Mouse (Mus musculus): Measurements from ENCODE around the gene Ankrd13b. TPM values are rescaled to one million over a fixed set of nuclear protein-coding genes. Genes with fewer than 3 reads are reported as not detected.

The Ankrd13b gene
- total and polyA plus RNA-seq, 3 experiments = 0.55 to 2.7 (median 1.7) TPM

GRCm38 (mm10) chr11:77446628-77447041, 42.8 kb downstream of the Ankrd13b start:
- Histone ChIP-seq H3K27me3 (replicated peaks) (no peaks in the 10 kb centered on the region), H3K4me3 (replicated peaks in 1 of 3; ENCODE audit: low read depth in 2 of 3, low read length in 2 of 3, poor library complexity in 1 of 3) (no peak overlapping the region), H3K4me2 (ENCODE audit: insufficient read depth, low read depth, poor library complexity, severe bottlenecking) (peak overlapping the region; percentile 38; the same call in 1 of the 2 replicates), H3K79me2 (replicated peaks; ENCODE audit: control insufficient read depth, extremely low read depth, insufficient read depth, poor library complexity, severe bottlenecking) (no peaks in the 10 kb centered on the region), H3K27ac (ENCODE audit: insufficient read depth, low read depth) (peak overlapping the region; percentile 5), H3K9me3 (replicated peaks; ENCODE audit: low read length) (no peaks in the 10 kb centered on the region), H3K36me3 (replicated peaks in 1 of 2; ENCODE audit: control insufficient read depth in 1 of 2, insufficient read depth in 1 of 2, low read length in 1 of 2) (peaks cover 14 to 44% of the 10 kb centered on the region in 2 experiments), H3K9ac (ENCODE audit: insufficient read depth, low read depth) (0 out of 2 replicates have a peak overlapping the region, but pooled peaks have one; percentile 24), H3K4me1 (ENCODE audit: control insufficient read depth in 1 of 2, insufficient read depth in 2 of 2) (peaks cover 25 to 63% of the 10 kb centered on the region in 2 experiments)
- peak; percentile 95 for TF ChIP-seq MAFK (IDR thresholded peaks at IDR 0.05; ENCODE audit: insufficient replicate concordance, low read length)
- TF ChIP-seq BHLHE40 (IDR thresholded peaks at IDR 0.05; ENCODE audit: low read depth, low read length) = peak; percentile 93
- no peak; the same call in 1 of the 2 replicates for TF ChIP-seq HCFC1 (IDR thresholded peaks at IDR 0.05; ENCODE audit: low read depth, low read length)
- TF ChIP-seq ELF1 (IDR thresholded peaks at IDR 0.05; ENCODE audit: low read depth, low read length) = no peak; the same call in 1 of the 2 replicates
- peak; percentile 44; the same call in 1 of the 2 replicates for TF ChIP-seq USF2 (conservative IDR thresholded peaks at IDR 0.05; ENCODE audit: low read depth, low read length)
- peak; percentile 80 for TF ChIP-seq MAX (IDR thresholded peaks at IDR 0.05; ENCODE audit: low read length)
- TF ChIP-seq CHD2 (IDR thresholded peaks at IDR 0.05; ENCODE audit: low read length) = no peak; the same call in 1 of the 2 replicates
- TF ChIP-seq GABPA (IDR thresholded peaks at IDR 0.05; ENCODE audit: insufficient replicate concordance, low read depth, low read length) = peak; percentile 22; the same call in 1 of the 2 replicates
- 0 out of 2 replicates have a peak, but pooled peaks have one; percentile 43 for TF ChIP-seq TBP (conservative IDR thresholded peaks at IDR 0.05; ENCODE audit: low read depth, low read length)
- no peak for TF ChIP-seq JUN (IDR thresholded peaks at IDR 0.05; ENCODE audit: insufficient read depth, low read depth, low read length)
- no peak for TF ChIP-seq ZMIZ1 (IDR thresholded peaks at IDR 0.05; ENCODE audit: low read depth, low read length)
- peak; percentile 90 for TF ChIP-seq SIN3A (IDR thresholded peaks at IDR 0.05; ENCODE audit: low read length)
- TF ChIP-seq POLR2AphosphoS2 (IDR thresholded peaks at IDR 0.05; ENCODE audit: low read depth, low read length) = no peak
- TF ChIP-seq IRF4 (IDR thresholded peaks at IDR 0.05; ENCODE audit: low read depth, low read length) = no peak
- 0 out of 2 replicates have a peak, but pooled peaks have one; percentile 51 for TF ChIP-seq UBTF (IDR thresholded peaks at IDR 0.05; ENCODE audit: low read depth, low read length)
- peak; percentile 74 for TF ChIP-seq ETS1 (conservative IDR thresholded peaks at IDR 0.05; ENCODE audit: low read depth, low read length)
- peak; percentile 46 for TF ChIP-seq JUND (conservative IDR thresholded peaks at IDR 0.05; ENCODE audit: low read depth, low read length)
- TF ChIP-seq RCOR1 (conservative IDR thresholded peaks at IDR 0.05; ENCODE audit: low read depth, low read length) = peak; percentile 16; the same call in 1 of the 2 replicates
- no peak for TF ChIP-seq CHD1 (IDR thresholded peaks at IDR 0.05; ENCODE audit: low read depth, low read length)
- no peak for TF ChIP-seq ZNF384 (IDR thresholded peaks at IDR 0.05; ENCODE audit: low read depth, low read length)
- TF ChIP-seq NELFE (IDR thresholded peaks at IDR 0.05; ENCODE audit: low read depth, low read length) = peak; percentile 23; the same call in 1 of the 2 replicates
- 0 out of 2 replicates have a peak, but pooled peaks have one; percentile 27 for TF ChIP-seq POLR2A (IDR thresholded peaks at IDR 0.05; ENCODE audit: low read depth, low read length)
- peak; percentile 92 to 98 for TF ChIP-seq CTCF (conservative IDR thresholded peaks at IDR 0.05 in 1 of 2, IDR thresholded peaks at IDR 0.05 in 1 of 2; ENCODE audit: low read depth in 2 of 2, low read length in 2 of 2)
- TF ChIP-seq KAT2A (IDR thresholded peaks at IDR 0.05; ENCODE audit: insufficient replicate concordance, low read length) = 0 out of 2 replicates have a peak, but pooled peaks have one; percentile 17
- peak; percentile 56; the same call in 1 of the 2 replicates for TF ChIP-seq MEF2A (IDR thresholded peaks at IDR 0.05; ENCODE audit: borderline replicate concordance, low read depth, low read length)
- TF ChIP-seq MYC (IDR thresholded peaks at IDR 0.05; ENCODE audit: low read depth, low read length) = peak; percentile 75
- TF ChIP-seq ZKSCAN1 (IDR thresholded peaks at IDR 0.05; ENCODE audit: borderline replicate concordance, low read depth, low read length) = no peak
- TF ChIP-seq NRF1 (IDR thresholded peaks at IDR 0.05; ENCODE audit: low read depth, low read length) = peak; percentile 34; the same call in 1 of the 2 replicates
- TF ChIP-seq ZC3H11A (IDR thresholded peaks at IDR 0.05; ENCODE audit: low read depth, low read length) = peak; percentile 55
- no peak for TF ChIP-seq MAZ (IDR thresholded peaks at IDR 0.05; ENCODE audit: low read depth, low read length)
- no peak for TF ChIP-seq E2F4 (IDR thresholded peaks at IDR 0.05; ENCODE audit: insufficient replicate concordance, low read depth, low read length)
- TF ChIP-seq EP300 (IDR thresholded peaks at IDR 0.05; ENCODE audit: low read length) = peak; percentile 35; the same call in 1 of the 2 replicates
- TF ChIP-seq SMC3 (IDR thresholded peaks at IDR 0.05; ENCODE audit: low read depth, low read length) = peak; percentile 92
- peak; percentile 42 for TF ChIP-seq USF1 (IDR thresholded peaks at IDR 0.05; ENCODE audit: low read depth, low read length)
- peak; percentile 74; the same call in 1 of the 2 replicates for TF ChIP-seq TCF12 (IDR thresholded peaks at IDR 0.05; ENCODE audit: low read depth, low read length)
- TF ChIP-seq MXI1 (IDR thresholded peaks at IDR 0.05; ENCODE audit: low read depth, low read length) = peak; percentile 72; the same call in 1 of the 2 replicates
- no peak for TF ChIP-seq PAX5 (IDR thresholded peaks at IDR 0.05; ENCODE audit: low read length)
- peak; percentile 97 for TF ChIP-seq RAD21 (IDR thresholded peaks at IDR 0.05; ENCODE audit: low read depth, low read length)
- dilution Hi-C loops (cut with MboI; ENCODE audit: extremely low pct_ligation_motif_present, extremely low pct_unique_long_range_greater_than_20kb, low sequenced_read_pairs) = no loop called here
- DNase-seq (ENCODE audit: extremely low read depth) = peak; percentile 94
- in situ Hi-C loops (cut with MboI; ENCODE audit: low pct_ligation_motif_present, low pct_unique_long_range_greater_than_20kb, low sequenced_read_pairs) = loop anchor here (5.0 to 10.0 kb wide), 4 partner anchors 102 to 342 kb away; partner anchors contain the start of gene Ssh2
